Mouse (Mus musculus): ENCODE results near the gene Exosc7. TPM values are rescaled to one million over a fixed set of nuclear protein-coding genes. Genes with fewer than 3 reads are reported as not detected.

The Exosc7 gene
- polyA plus RNA-seq, 1 experiment from 2014 or later = 146 TPM

DNA sequence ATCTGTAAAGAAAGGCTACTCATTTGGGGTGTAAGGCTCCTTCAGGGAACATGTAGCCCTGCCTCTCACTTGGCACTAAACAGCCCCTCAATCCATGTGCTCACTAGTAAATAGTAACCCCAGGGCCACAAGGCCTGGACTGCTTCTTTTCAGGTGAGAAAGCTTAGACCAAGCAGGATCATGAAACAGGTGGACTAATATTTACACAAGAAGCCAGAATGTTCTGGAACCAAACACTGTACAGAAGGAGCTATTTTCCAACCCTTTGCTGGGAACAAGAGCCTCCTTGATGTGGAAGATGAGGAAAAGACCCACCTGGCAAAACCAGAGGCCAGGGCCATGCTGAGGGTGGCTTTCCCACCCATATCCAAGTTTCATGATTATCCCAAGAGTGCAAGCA is 9.6 kb upstream of the Exosc7 start:
- no peak overlapping the region for H3K27ac ChIP-seq (ENCODE audit: low read depth)
- H3K4me1 ChIP-seq (replicated peaks; ENCODE audit: control insufficient read depth, insufficient read depth, low read length) = no peaks in the 10 kb centered on the region
- no peaks in the 10 kb centered on the region for H3K27me3 ChIP-seq (replicated peaks; ENCODE audit: control insufficient read depth, insufficient read depth, low read length)
- H3K9ac ChIP-seq (ENCODE audit: low read length) = no peak overlapping the region
- no peak for ATAC-seq (replicated peaks; ENCODE audit: low FRiP score, low TSS enrichment, low read depth)
- no peak overlapping the region for H3K4me3 ChIP-seq (ENCODE audit: low read depth, low read length)
- H3K36me3 ChIP-seq (ENCODE audit: control insufficient read depth, insufficient read depth, low read length) = peaks cover 30% of the 10 kb centered on the region
- H3K4me2 ChIP-seq (ENCODE audit: low read length) = no peak overlapping the region
- no peaks in the 10 kb centered on the region for H3K9me3 ChIP-seq (ENCODE audit: control insufficient read depth, low read length)
- no peak for DNase-seq (ENCODE audit: low spot score)

DNA sequence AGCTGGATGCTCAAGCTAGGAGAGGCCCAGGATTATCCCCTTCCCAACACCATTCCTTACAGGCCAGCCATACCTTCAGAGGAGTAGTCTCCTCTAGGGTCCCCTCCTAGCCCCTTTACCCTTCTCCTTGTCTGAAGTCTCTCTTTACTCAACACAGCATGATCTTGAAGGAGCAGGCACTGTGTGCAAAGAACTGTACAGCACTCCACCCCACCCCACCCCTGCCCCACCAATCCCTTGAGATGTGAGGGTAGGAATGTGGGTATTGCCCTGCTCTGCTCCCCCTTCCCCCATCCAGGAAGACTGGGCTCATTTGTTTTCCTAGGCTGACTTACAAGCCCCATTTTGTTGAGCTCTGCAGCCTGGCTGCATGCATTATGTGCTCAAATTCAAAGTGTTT is 8.7 kb upstream of the Exosc7 start:
- H3K9ac ChIP-seq (ENCODE audit: low read length) = no peak overlapping the region
- no peaks in the 10 kb centered on the region for H3K27me3 ChIP-seq (replicated peaks; ENCODE audit: control insufficient read depth, insufficient read depth, low read length)
- no peak for ATAC-seq (replicated peaks; ENCODE audit: low FRiP score, low TSS enrichment, low read depth)
- no peaks in the 10 kb centered on the region for H3K4me1 ChIP-seq (replicated peaks; ENCODE audit: control insufficient read depth, insufficient read depth, low read length)
- H3K9me3 ChIP-seq (ENCODE audit: control insufficient read depth, low read length) = no peaks in the 10 kb centered on the region
- H3K36me3 ChIP-seq (ENCODE audit: control insufficient read depth, insufficient read depth, low read length) = peaks cover 21% of the 10 kb centered on the region
- no peak overlapping the region for H3K4me3 ChIP-seq (ENCODE audit: low read depth, low read length)
- no peak for DNase-seq (ENCODE audit: low spot score)
- no peak overlapping the region for H3K27ac ChIP-seq (ENCODE audit: low read depth)
- H3K4me2 ChIP-seq (ENCODE audit: low read length) = no peak overlapping the region

- ATAC-seq (replicated peaks; ENCODE audit: low FRiP score, low TSS enrichment, low read depth) (no peak), DNase-seq (ENCODE audit: low spot score) (no peak)
- H3K9me3 ChIP-seq (ENCODE audit: control insufficient read depth, low read length) = no peaks in the 10 kb centered on the region
- no peaks in the 10 kb centered on the region for H3K27me3 ChIP-seq (replicated peaks; ENCODE audit: control insufficient read depth, insufficient read depth, low read length)
- H3K4me2 ChIP-seq (ENCODE audit: low read length) = no peak overlapping the region
- H3K27ac ChIP-seq (ENCODE audit: low read depth) = no peak overlapping the region
- H3K9ac ChIP-seq (ENCODE audit: low read length) = no peak overlapping the region
- H3K4me3 ChIP-seq (ENCODE audit: low read depth, low read length) = no peak overlapping the region
- 94% methylated on average over 4 of the region's 4 CpGs for WGBS
- peaks cover 10% of the 10 kb centered on the region for H3K4me1 ChIP-seq (replicated peaks; ENCODE audit: control insufficient read depth, insufficient read depth, low read length)
- 0 out of 2 replicates have a peak, but pooled peaks cover 3% of the 10 kb centered on the region for H3K36me3 ChIP-seq (ENCODE audit: control insufficient read depth, insufficient read depth, low read length)
These were observed 5.8 kb upstream of the Exosc7 start for GRCm38 (mm10) chr9:123107186-123107585.

- WGBS = 89% methylated on average over 7 of the region's 7 CpGs
- Histone ChIP-seq H3K4me2 (ENCODE audit: low read length) (no peak overlapping the region), H3K9ac (ENCODE audit: low read length) (no peak overlapping the region), H3K27me3 (replicated peaks; ENCODE audit: control insufficient read depth, insufficient read depth, low read length) (no peaks in the 10 kb centered on the region), H3K9me3 (ENCODE audit: control insufficient read depth, low read length) (no peaks in the 10 kb centered on the region), H3K4me1 (replicated peaks; ENCODE audit: control insufficient read depth, insufficient read depth, low read length) (peaks cover 15% of the 10 kb centered on the region), H3K4me3 (ENCODE audit: low read depth, low read length) (no peak overlapping the region), H3K36me3 (ENCODE audit: control insufficient read depth, insufficient read depth, low read length) (0 out of 2 replicates have a peak, but pooled peaks cover 3% of the 10 kb centered on the region), H3K27ac (ENCODE audit: low read depth) (no peak overlapping the region)
- ATAC-seq (replicated peaks; ENCODE audit: low FRiP score, low TSS enrichment, low read depth) (no peak), DNase-seq (ENCODE audit: low spot score) (no peak)
These were observed 3.8 kb upstream of the Exosc7 start for GRCm38 (mm10) chr9:123109188-123109587.

- Histone ChIP-seq H3K4me3 (ENCODE audit: low read depth, low read length) (peak overlapping the region; percentile 97), H3K9ac (ENCODE audit: low read length) (peak overlapping the region; percentile 92), H3K4me1 (replicated peaks; ENCODE audit: control insufficient read depth, insufficient read depth, low read length) (peaks cover 15% of the 10 kb centered on the region), H3K27me3 (replicated peaks; ENCODE audit: control insufficient read depth, insufficient read depth, low read length) (no peaks in the 10 kb centered on the region), H3K36me3 (ENCODE audit: control insufficient read depth, insufficient read depth, low read length) (peaks cover 12% of the 10 kb centered on the region; the same call in 1 of the 2 replicates), H3K4me2 (ENCODE audit: low read length) (peak overlapping the region; percentile 95), H3K9me3 (ENCODE audit: control insufficient read depth, low read length) (no peaks in the 10 kb centered on the region), H3K27ac (ENCODE audit: low read depth) (peak overlapping the region; percentile 94; the same call in 1 of the 2 replicates)
- DNase-seq (ENCODE audit: low spot score) (peak; percentile 52), ATAC-seq (replicated peaks; ENCODE audit: low FRiP score, low TSS enrichment, low read depth) (no peak)
- WGBS = 48% methylated on average over 8 of the region's 8 CpGs
These were observed 1.2 kb upstream of the Exosc7 start for GRCm38 (mm10) chr9:123111751-123112221.

- no peaks in the 10 kb centered on the region for H3K27me3 ChIP-seq (replicated peaks; ENCODE audit: control insufficient read depth, insufficient read depth, low read length)
- peak overlapping the region; percentile 92 for H3K9ac ChIP-seq (ENCODE audit: low read length)
- no peaks in the 10 kb centered on the region for H3K9me3 ChIP-seq (ENCODE audit: control insufficient read depth, low read length)
- ATAC-seq (replicated peaks; ENCODE audit: low FRiP score, low TSS enrichment, low read depth) = no peak
- no peak overlapping the region for H3K27ac ChIP-seq (ENCODE audit: low read depth)
- H3K36me3 ChIP-seq (ENCODE audit: control insufficient read depth, insufficient read depth, low read length) = peaks cover 22% of the 10 kb centered on the region
- H3K4me1 ChIP-seq (replicated peaks; ENCODE audit: control insufficient read depth, insufficient read depth, low read length) = peaks cover 15% of the 10 kb centered on the region
- peak overlapping the region; percentile 95 for H3K4me2 ChIP-seq (ENCODE audit: low read length)
- DNase-seq (ENCODE audit: low spot score) = no peak
- H3K4me3 ChIP-seq (ENCODE audit: low read depth, low read length) = peak overlapping the region; percentile 97
- WGBS = 65% methylated on average over 6 of the region's 6 CpGs
These were observed 916 bp downstream of the Exosc7 start for GRCm38 (mm10) chr9:123113931-123114330.

DNA sequence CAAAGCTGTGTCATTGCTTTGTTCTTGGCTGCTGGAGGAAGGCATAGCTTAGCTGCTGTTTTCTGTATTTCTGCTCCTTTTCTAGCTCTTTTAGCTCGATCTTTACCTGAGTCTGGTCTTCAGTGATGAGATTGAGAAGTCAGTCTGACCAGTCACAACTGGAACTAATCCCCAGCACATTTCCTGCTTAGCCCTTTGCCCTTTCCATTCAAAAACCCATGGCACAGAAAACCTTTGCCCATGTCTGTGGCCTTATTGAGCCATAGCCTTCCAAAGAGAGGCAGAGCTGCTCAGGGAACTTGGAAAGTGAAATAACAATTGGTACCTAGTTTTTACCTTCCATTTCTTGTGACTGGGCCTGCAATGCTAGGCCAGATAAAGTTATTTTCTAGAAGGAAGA is 2.6 kb downstream of the Exosc7 start:
- DNase-seq (ENCODE audit: low spot score) (no peak), ATAC-seq (replicated peaks; ENCODE audit: low FRiP score, low TSS enrichment, low read depth) (no peak)
- H3K9ac ChIP-seq (ENCODE audit: low read length) = no peak overlapping the region
- H3K9me3 ChIP-seq (ENCODE audit: control insufficient read depth, low read length) = no peaks in the 10 kb centered on the region
- H3K4me2 ChIP-seq (ENCODE audit: low read length) = no peak overlapping the region
- no peak overlapping the region for H3K4me3 ChIP-seq (ENCODE audit: low read depth, low read length)
- 93% methylated on average over 1 of the region's 1 CpGs for WGBS
- no peaks in the 10 kb centered on the region for H3K27me3 ChIP-seq (replicated peaks; ENCODE audit: control insufficient read depth, insufficient read depth, low read length)
- no peak overlapping the region for H3K27ac ChIP-seq (ENCODE audit: low read depth)
- peaks cover 39% of the 10 kb centered on the region for H3K36me3 ChIP-seq (ENCODE audit: control insufficient read depth, insufficient read depth, low read length)
- H3K4me1 ChIP-seq (replicated peaks; ENCODE audit: control insufficient read depth, insufficient read depth, low read length) = peaks cover 15% of the 10 kb centered on the region

DNA sequence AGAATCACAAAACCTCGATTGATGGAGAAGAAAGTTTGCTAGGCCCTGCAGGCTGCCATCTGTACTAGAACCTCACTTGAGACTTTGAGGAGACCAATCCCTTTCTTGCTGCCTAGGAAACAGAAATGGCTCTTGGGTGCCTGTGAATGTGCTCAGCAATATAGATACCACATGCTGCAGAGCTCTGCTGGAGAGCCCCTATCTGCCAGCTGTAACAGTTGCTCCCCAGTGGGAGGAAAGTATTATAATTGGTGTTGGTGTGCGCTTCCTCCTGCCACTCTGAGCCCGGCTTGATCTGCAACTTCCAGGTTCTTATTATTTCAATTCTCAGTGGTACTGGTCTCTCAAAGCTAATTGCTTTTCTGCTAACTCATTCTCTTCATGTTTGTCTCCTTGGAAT is 10.0 kb downstream of the Exosc7 start:
- H3K4me2 ChIP-seq (ENCODE audit: low read length) = no peak overlapping the region
- H3K9ac ChIP-seq (ENCODE audit: low read length) = no peak overlapping the region
- H3K27ac ChIP-seq (ENCODE audit: low read depth) = no peak overlapping the region
- no peaks in the 10 kb centered on the region for H3K9me3 ChIP-seq (ENCODE audit: control insufficient read depth, low read length)
- no peaks in the 10 kb centered on the region for H3K4me1 ChIP-seq (replicated peaks; ENCODE audit: control insufficient read depth, insufficient read depth, low read length)
- DNase-seq (ENCODE audit: low spot score) = no peak
- H3K27me3 ChIP-seq (replicated peaks; ENCODE audit: control insufficient read depth, insufficient read depth, low read length) = no peaks in the 10 kb centered on the region
- no peak overlapping the region for H3K4me3 ChIP-seq (ENCODE audit: low read depth, low read length)
- WGBS = 89% methylated on average over 3 of the region's 3 CpGs
- peaks cover 75% of the 10 kb centered on the region for H3K36me3 ChIP-seq (ENCODE audit: control insufficient read depth, insufficient read depth, low read length)
- ATAC-seq (replicated peaks; ENCODE audit: low FRiP score, low TSS enrichment, low read depth) = no peak

DNA sequence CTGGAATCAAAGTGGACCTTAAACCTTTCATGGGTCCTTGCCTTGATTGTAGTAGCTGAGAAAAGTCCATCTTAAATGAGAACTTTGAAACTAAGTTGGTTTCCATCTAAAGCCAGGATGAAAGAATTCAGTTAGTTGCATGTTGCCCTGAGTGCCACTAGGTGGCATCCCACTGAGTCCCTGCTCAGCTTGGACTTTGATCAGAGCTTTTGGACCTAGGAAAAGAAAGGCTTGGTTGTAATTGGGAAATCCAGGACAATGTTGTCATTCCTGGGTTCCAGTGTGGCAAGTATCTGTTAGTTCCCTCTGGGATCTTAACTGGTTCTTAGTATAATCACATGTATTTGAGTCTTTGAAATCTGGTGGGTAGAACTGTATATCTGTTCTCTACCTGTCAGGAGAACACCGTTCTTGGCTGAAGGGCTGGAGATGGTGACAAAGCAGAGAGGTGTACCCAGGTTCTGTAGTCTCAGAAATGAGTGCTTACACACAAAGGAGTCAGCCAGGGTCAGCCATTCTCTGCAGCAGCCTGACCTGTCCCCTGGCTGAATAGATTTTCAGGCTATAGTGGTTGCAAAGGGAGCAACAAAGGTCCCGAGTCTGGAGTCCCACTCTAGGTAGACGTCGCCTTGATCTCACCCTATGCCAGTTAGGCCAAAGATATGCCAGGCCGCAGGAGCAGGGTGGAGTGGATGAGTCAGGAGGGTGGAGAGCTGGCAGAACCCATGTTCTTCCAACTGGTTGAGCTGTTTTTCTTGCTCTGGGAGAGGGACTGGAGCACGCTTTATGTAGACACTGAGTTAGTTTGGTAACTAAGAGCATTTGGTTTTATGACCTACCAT is 10.8 kb downstream of the Exosc7 start:
- ATAC-seq (replicated peaks; ENCODE audit: low FRiP score, low TSS enrichment, low read depth) (no peak), DNase-seq (ENCODE audit: low spot score) (no peak)
- H3K27me3 ChIP-seq (replicated peaks; ENCODE audit: control insufficient read depth, insufficient read depth, low read length) = no peaks in the 10 kb centered on the region
- no peaks in the 10 kb centered on the region for H3K4me1 ChIP-seq (replicated peaks; ENCODE audit: control insufficient read depth, insufficient read depth, low read length)
- no peaks in the 10 kb centered on the region for H3K9me3 ChIP-seq (ENCODE audit: control insufficient read depth, low read length)
- no peak overlapping the region for H3K4me2 ChIP-seq (ENCODE audit: low read length)
- H3K9ac ChIP-seq (ENCODE audit: low read length) = no peak overlapping the region
- H3K27ac ChIP-seq (ENCODE audit: low read depth) = no peak overlapping the region
- H3K4me3 ChIP-seq (ENCODE audit: low read depth, low read length) = no peak overlapping the region
- WGBS = 92% methylated on average over 6 of the region's 6 CpGs
- peaks cover 78% of the 10 kb centered on the region for H3K36me3 ChIP-seq (ENCODE audit: control insufficient read depth, insufficient read depth, low read length)

All from intestine, embryonic 14.5 days (tissue).